Mouse (Mus musculus) lung, postnatal 0 days (tissue): ENCODE data around the gene Nkx3-2. TPM values are rescaled to one million over a fixed set of nuclear protein-coding genes. Genes with fewer than 3 reads are reported as not detected.

Source experiments
- ATAC-seq: fragments of 200-750 bp; cut with Nextera tagmentation; 2 replicates; pipeline ENCODE4 v1.8.0; 2017; ENCODE audit warnings: moderate library complexity
- DNase-seq: peaks from one replicate; pipeline ENCODE4 v3.0.0-alpha.2; 2016; ENCODE audit warnings: low spot score
- H3K27ac ChIP-seq: fragments of 300-500 bp; sonication (generic); 2 replicates; pipeline ENCODE4 v1.5.1; 2014; ENCODE audit warnings: antibody characterized with exemption, mild to moderate bottlenecking, low read length, mixed read lengths
- H3K27me3 ChIP-seq: fragments of 300-500 bp; sonication (generic); replicated peaks from 2 replicates; pipeline ENCODE4 v1.6.1; 2014; ENCODE audit warnings: low read length, mixed read lengths; ENCODE audit not compliant: insufficient read depth
- H3K36me3 ChIP-seq: fragments of 300-500 bp; sonication (generic); 2 replicates; pipeline ENCODE4 v1.6.1; 2014; ENCODE audit warnings: low read length, mixed read lengths; ENCODE audit not compliant: insufficient read depth
- H3K4me1 ChIP-seq: fragments of 300-500 bp; sonication (generic); 2 replicates; pipeline ENCODE4 v1.6.1; 2014; ENCODE audit warnings: antibody characterized with exemption, low read depth, low read length, mixed read lengths; ENCODE audit not compliant: insufficient read depth
- H3K4me2 ChIP-seq: fragments of 300-500 bp; sonication (generic); replicated peaks from 2 replicates; pipeline ENCODE4 v1.6.1; 2014; ENCODE audit warnings: low read depth, mild to moderate bottlenecking, low read length, moderate library complexity, mixed read lengths
- H3K4me3 ChIP-seq: fragments of 300-500 bp; sonication (generic); 2 replicates; pipeline ENCODE4 v1.5.1; 2014; ENCODE audit warnings: low read depth, low read length
- H3K9ac ChIP-seq: fragments of 300-500 bp; sonication (generic); replicated peaks from 2 replicates; pipeline ENCODE4 v1.6.1; 2014; ENCODE audit warnings: low read depth, mild to moderate bottlenecking
- H3K9me3 ChIP-seq: fragments of 300-500 bp; sonication (generic); 2 replicates; pipeline ENCODE4 v1.6.1; 2016; ENCODE audit warnings: low read length, mixed read lengths
- CTCF ChIP-seq: IDR thresholded peaks from 2 replicates; pipeline ENCODE4 v1.5.1; 2016; ENCODE audit warnings: antibody characterized with exemption, mild to moderate bottlenecking
- EP300 ChIP-seq: IDR thresholded peaks from 2 replicates; pipeline ENCODE4 v1.6.1; 2016; ENCODE audit warnings: antibody characterized with exemption, mild to moderate bottlenecking, control low read depth
- WGBS: fragments of 180-500 bp; shearing (Covaris S2); extraction: QIAGEN DNeasy Blood & Tissue Kit; methylation state at CpG from one replicate; pipeline ENCODE4 v1.1.7; 2014; 5-methylcytosine and 5-hydroxymethylcytosine counted together
- polyA plus RNA-seq: library from polyadenylated mRNA; unstranded; fragments of >200 nt; fragmentation: Nextera tagmentation; extraction: Ambion mirVana; gene quantifications from 2 replicates; pipeline ENCODE4 v1.2.1, GENCODE M21; 2015

The Nkx3-2 gene
- polyA plus RNA-seq, 1 experiment from 2014 or later, result not detected

- no peak overlapping the region for H3K9ac ChIP-seq
- ATAC-seq, result no peak
Observed at GRCm38 (mm10) chr5:41754226-41754775, 10.0 kb downstream of the Nkx3-2 start.

DNA sequence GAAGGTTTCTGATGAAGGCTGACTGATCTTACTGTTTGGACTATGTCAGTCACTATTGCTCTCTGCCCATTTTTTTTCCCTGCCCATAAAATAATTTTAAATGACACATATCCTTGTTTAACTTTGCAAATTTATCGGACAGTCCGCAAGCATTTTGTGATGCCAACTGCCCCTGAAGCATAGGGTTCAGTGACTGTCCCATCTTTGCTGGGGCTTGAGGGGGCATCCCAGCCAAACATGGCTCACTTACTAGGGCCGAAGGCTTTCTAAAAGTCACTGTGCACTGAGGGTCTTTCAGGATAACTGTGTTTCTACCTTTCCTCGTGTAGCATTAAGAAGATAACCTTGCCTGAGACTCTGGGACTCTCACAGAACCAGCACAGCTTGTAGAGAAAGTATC, 11.6 kb downstream of the Nkx3-2 start:
- H3K4me3 ChIP-seq, result no peak overlapping the region
- TF ChIP-seq EP300 (no peak), CTCF (no peak)
- no peaks in the 10 kb centered on the region for H3K36me3 ChIP-seq
- H3K27me3 ChIP-seq, result peaks cover 40% of the 10 kb centered on the region
- H3K4me1 ChIP-seq, result no peaks in the 10 kb centered on the region
- no peak overlapping the region for H3K9ac ChIP-seq
- ATAC-seq, result no peak
- H3K27ac ChIP-seq, result no peak overlapping the region
- H3K9me3 ChIP-seq, result no peaks in the 10 kb centered on the region
- DNase-seq, result no peak
- WGBS, result 30% methylated on average over 4 of the region's 4 CpGs
- no peak overlapping the region for H3K4me2 ChIP-seq

More at GRCm38 (mm10) chr5:41754226-41754775, 10.0 kb downstream of the Nkx3-2 start:
- Histone ChIP-seq H3K4me3 (no peak overlapping the region), H3K4me1 (no peaks in the 10 kb centered on the region), H3K36me3 (no peaks in the 10 kb centered on the region), H3K27ac (no peak overlapping the region), H3K27me3 (peaks cover 49% of the 10 kb centered on the region), H3K4me2 (peak overlapping the region; percentile 25; the same call in 1 of the 2 replicates), H3K9me3 (no peaks in the 10 kb centered on the region)
- DNase-seq, result no peak
- TF ChIP-seq EP300 (no peak), CTCF (no peak)
- WGBS, result under 1% methylated on average over 17 of the region's 17 CpGs

DNA sequence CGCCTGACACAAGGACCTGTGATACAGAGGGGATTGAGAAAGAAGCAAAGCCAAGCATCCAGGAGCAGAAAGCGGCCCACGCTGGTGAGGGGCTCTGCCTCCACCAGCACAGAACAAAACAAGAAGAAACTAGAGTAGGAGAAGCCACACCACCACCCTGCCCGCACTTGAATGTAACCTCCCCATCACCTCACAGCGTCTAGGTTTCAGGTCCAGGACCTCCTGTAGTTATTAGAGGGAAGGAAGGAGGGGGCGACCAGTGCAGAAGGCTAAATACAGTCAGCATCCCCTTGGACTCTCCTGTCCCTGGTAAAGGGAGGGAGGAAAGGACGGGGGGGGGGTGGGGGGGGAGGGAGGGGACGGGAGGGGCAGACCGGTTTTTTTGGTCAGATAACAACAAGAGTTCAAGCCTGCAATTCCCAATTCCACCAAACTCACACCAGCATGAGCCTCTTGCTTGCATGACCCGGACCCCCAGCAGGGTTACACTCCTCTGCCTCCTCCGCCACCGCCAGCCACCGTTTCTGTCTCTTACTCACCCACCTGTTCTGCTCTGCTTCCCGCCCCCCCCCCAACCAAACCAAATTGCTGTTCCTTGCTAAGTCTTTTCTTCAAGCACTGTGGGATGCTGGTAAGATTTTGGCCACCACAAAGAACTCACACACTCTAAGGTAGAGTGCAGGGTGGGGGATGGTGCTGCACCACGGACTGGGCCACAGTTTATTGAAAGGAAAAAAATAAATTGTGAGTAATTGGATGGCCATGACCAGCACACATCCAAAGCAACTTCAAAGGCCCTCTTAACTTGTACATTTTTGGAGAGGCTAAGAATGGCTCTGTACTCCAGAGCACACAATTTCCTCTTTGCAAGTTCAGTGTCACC, 19.2 kb downstream of the Nkx3-2 start:
- H3K27me3 ChIP-seq, result no peaks in the 10 kb centered on the region; the same call in 1 of the 2 replicates
- H3K36me3 ChIP-seq, result no peaks in the 10 kb centered on the region
- DNase-seq (no peak), ATAC-seq (no peak)
- 7% methylated on average over 12 of the region's 15 CpGs for WGBS
- TF ChIP-seq EP300 (no peak), CTCF (no peak)
- no peak overlapping the region for H3K4me3 ChIP-seq
- no peaks in the 10 kb centered on the region for H3K9me3 ChIP-seq
- no peaks in the 10 kb centered on the region for H3K4me1 ChIP-seq
- H3K9ac ChIP-seq, result no peak overlapping the region
- no peak overlapping the region for H3K27ac ChIP-seq
- H3K4me2 ChIP-seq, result no peak overlapping the region

DNA sequence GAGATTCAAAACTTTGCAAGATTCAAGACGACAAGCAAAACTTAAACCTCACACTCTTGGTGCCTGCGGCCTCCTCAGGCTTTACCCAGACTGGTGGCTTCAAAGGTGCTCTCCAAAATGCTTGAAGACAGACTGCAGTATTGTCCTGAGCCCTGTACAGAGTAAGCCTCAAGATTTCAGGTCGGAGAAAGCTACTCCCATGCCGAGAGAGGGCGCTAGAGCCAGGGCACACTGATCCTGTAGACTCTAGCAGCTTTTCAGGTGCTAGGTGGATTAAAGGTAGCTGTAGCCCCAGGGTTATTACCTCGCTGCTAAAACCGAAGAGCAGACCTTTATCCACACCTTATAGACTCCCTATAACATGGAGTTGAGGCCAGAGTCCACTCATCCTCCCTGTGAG, 20.1 kb downstream of the Nkx3-2 start:
- 9% methylated on average over 7 of the region's 7 CpGs for WGBS
- no peak overlapping the region for H3K27ac ChIP-seq

DNA sequence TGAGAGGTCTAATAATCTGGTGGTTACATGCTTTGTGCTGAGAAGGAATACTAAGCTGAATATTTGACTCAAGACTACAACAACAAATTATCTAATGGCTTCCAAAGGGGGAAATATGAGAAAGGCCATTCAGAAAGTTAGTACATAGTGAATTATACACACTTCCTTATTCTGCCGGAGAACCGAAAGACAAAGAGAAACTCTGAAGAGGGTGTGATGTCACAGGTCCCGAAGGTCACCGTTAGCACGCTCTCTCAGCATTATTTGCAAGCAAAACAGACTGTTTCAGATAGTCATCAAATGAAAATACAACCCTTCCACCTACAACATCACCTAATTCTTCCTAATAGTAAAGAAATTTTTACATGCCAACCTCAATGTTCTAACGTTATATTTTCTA, 25.5 kb downstream of the Nkx3-2 start:
- H3K36me3 ChIP-seq, result no peaks in the 10 kb centered on the region
- H3K27me3 ChIP-seq, result no peaks in the 10 kb centered on the region
- ATAC-seq, result no peak
- H3K4me3 ChIP-seq, result no peak overlapping the region
- no peak overlapping the region for H3K4me2 ChIP-seq
- no peaks in the 10 kb centered on the region for H3K4me1 ChIP-seq
- TF ChIP-seq CTCF (no peak), EP300 (no peak)
- DNase-seq, result peak; percentile 15
- 53% methylated on average over 6 of the region's 6 CpGs for WGBS
- no peaks in the 10 kb centered on the region for H3K9me3 ChIP-seq
- H3K9ac ChIP-seq, result no peak overlapping the region
- no peak overlapping the region for H3K27ac ChIP-seq

More for the DNA sequence above, 20.1 kb downstream of the Nkx3-2 start:
- Histone ChIP-seq H3K9me3 (no peaks in the 10 kb centered on the region), H3K27me3 (no peaks in the 10 kb centered on the region; the same call in 1 of the 2 replicates), H3K9ac (no peak overlapping the region), H3K4me2 (no peak overlapping the region), H3K36me3 (no peaks in the 10 kb centered on the region), H3K4me3 (no peak overlapping the region), H3K4me1 (no peaks in the 10 kb centered on the region)
- TF ChIP-seq EP300 (no peak), CTCF (peak; percentile 12; the same call in 1 of the 2 replicates)
- no peak for ATAC-seq
- no peak for DNase-seq

DNA sequence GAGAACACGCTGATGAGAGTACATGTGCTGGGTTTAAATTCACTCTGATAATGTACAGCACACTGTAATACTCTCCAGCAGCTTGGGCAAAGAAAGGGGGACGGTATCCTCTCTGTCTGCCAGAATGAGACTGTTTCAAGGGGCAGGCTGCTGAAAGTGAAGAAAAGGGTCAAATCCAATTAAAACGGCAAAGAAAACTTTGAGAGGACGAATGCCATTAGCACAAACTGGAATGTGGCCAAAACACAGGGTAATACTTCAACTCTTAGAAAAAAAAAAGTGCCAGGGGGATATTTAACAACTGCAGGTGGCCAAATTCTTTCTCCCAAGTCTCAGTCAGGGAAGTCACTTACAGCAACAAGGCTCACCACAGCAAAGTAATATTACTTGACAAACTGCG, 27.3 kb downstream of the Nkx3-2 start:
- 52% methylated on average over 5 of the region's 5 CpGs for WGBS
- DNase-seq (no peak), ATAC-seq (no peak)
- H3K9me3 ChIP-seq, result no peaks in the 10 kb centered on the region
- TF ChIP-seq EP300 (no peak), CTCF (no peak)
- H3K4me1 ChIP-seq, result no peaks in the 10 kb centered on the region
- no peak overlapping the region for H3K27ac ChIP-seq
- no peak overlapping the region for H3K9ac ChIP-seq
- H3K27me3 ChIP-seq, result no peaks in the 10 kb centered on the region
- H3K4me3 ChIP-seq, result no peak overlapping the region
- no peaks in the 10 kb centered on the region for H3K36me3 ChIP-seq
- H3K4me2 ChIP-seq, result no peak overlapping the region
